Mouse (Mus musculus): ENCODE measurements at regions not wholly inside any gene's neighbourhood (a gene's known extent, or its start where the extent isn't known, plus 50 kb on each side); places are given as distances from the start of the nearest gene placed in this dataset.

- WGBS: 10% methylated on average over 10 of the region's 10 CpGs
- peak; percentile 81 for ATAC-seq
- TF ChIP-seq CTCF (IDR thresholded peaks at IDR 0.05; ENCODE audit: low read depth): no peak
- peak; percentile 75 for DNase-seq (ENCODE audit: low spot score)
- H3K9ac ChIP-seq (replicated peaks; ENCODE audit: low read length): no peak overlapping the region
- peak overlapping the region; percentile 38 for H3K4me2 ChIP-seq (ENCODE audit: low read depth, low read length)
- no peak overlapping the region; the same call in 1 of the 2 replicates for H3K4me3 ChIP-seq (ENCODE audit: low read length)
- H3K27ac ChIP-seq: no peak overlapping the region
- H3K27me3 ChIP-seq (ENCODE audit: insufficient read depth, low read length): no peaks in the 10 kb centered on the region
- H3K36me3 ChIP-seq (ENCODE audit: insufficient read depth, low read length): no peaks in the 10 kb centered on the region
- H3K4me1 ChIP-seq (ENCODE audit: insufficient read depth, low read length): no peaks in the 10 kb centered on the region
- H3K9me3 ChIP-seq (ENCODE audit: low read length): no peaks in the 10 kb centered on the region
These were observed 129.7 kb downstream of the Dkk1 start for GRCm38 (mm10) chr19:30419556-30420280.

- TF ChIP-seq CTCF (IDR thresholded peaks at IDR 0.05; ENCODE audit: low read depth): no peak
- H3K4me2 ChIP-seq (ENCODE audit: low read depth, low read length): no peak overlapping the region
- no peaks in the 10 kb centered on the region for H3K9me3 ChIP-seq (ENCODE audit: low read length)
- H3K4me3 ChIP-seq (ENCODE audit: low read length): no peak overlapping the region
- H3K36me3 ChIP-seq (ENCODE audit: insufficient read depth, low read length): no peaks in the 10 kb centered on the region
- 84% methylated on average over 2 of the region's 2 CpGs for WGBS
- no peak overlapping the region for H3K9ac ChIP-seq (replicated peaks; ENCODE audit: low read length)
- no peaks in the 10 kb centered on the region for H3K27me3 ChIP-seq (ENCODE audit: insufficient read depth, low read length)
- DNase-seq (ENCODE audit: low spot score) (no peak), ATAC-seq (no peak)
- no peak overlapping the region for H3K27ac ChIP-seq
- no peaks in the 10 kb centered on the region for H3K4me1 ChIP-seq (ENCODE audit: insufficient read depth, low read length)
These were observed 123.8 kb downstream of the Dkk1 start for GRCm38 (mm10) chr19:30425627-30426026.

- WGBS: 8% methylated on average over 2 of the region's 2 CpGs
- no peaks in the 10 kb centered on the region for H3K27me3 ChIP-seq (ENCODE audit: insufficient read depth, low read length)
- no peaks in the 10 kb centered on the region for H3K4me1 ChIP-seq (ENCODE audit: insufficient read depth, low read length)
- ATAC-seq (no peak), DNase-seq (ENCODE audit: low spot score) (peak; percentile 39)
- TF ChIP-seq CTCF (IDR thresholded peaks at IDR 0.05; ENCODE audit: low read depth): peak; percentile 44
- no peaks in the 10 kb centered on the region for H3K36me3 ChIP-seq (ENCODE audit: insufficient read depth, low read length)
- H3K9me3 ChIP-seq (ENCODE audit: low read length): no peaks in the 10 kb centered on the region
- no peak overlapping the region for H3K9ac ChIP-seq (replicated peaks; ENCODE audit: low read length)
- no peak overlapping the region for H3K4me2 ChIP-seq (ENCODE audit: low read depth, low read length)
- H3K27ac ChIP-seq: no peak overlapping the region
- H3K4me3 ChIP-seq (ENCODE audit: low read length): no peak overlapping the region
These were observed 122.0 kb downstream of the Dkk1 start for GRCm38 (mm10) chr19:30427484-30427883.

- no peak overlapping the region for H3K4me3 ChIP-seq (ENCODE audit: low read length)
- H3K4me2 ChIP-seq (ENCODE audit: low read depth, low read length): no peak overlapping the region
- DNase-seq (ENCODE audit: low spot score) (no peak), ATAC-seq (no peak)
- no peak for TF ChIP-seq CTCF (IDR thresholded peaks at IDR 0.05; ENCODE audit: low read depth)
- H3K9me3 ChIP-seq (ENCODE audit: low read length): no peaks in the 10 kb centered on the region
- no peak overlapping the region for H3K9ac ChIP-seq (replicated peaks; ENCODE audit: low read length)
- H3K4me1 ChIP-seq (ENCODE audit: insufficient read depth, low read length): no peaks in the 10 kb centered on the region
- no peak overlapping the region for H3K27ac ChIP-seq
- no peaks in the 10 kb centered on the region for H3K36me3 ChIP-seq (ENCODE audit: insufficient read depth, low read length)
- no peaks in the 10 kb centered on the region for H3K27me3 ChIP-seq (ENCODE audit: insufficient read depth, low read length)
- WGBS: 100% methylated on average over 1 of the region's 1 CpGs
These were observed 116.3 kb downstream of the Dkk1 start for GRCm38 (mm10) chr19:30433141-30433540.

- DNase-seq (ENCODE audit: low spot score) (no peak), ATAC-seq (no peak)
- no peak for TF ChIP-seq CTCF (IDR thresholded peaks at IDR 0.05; ENCODE audit: low read depth)
- 46% methylated on average over 12 of the region's 12 CpGs for WGBS
- H3K4me1 ChIP-seq (ENCODE audit: insufficient read depth, low read length): no peaks in the 10 kb centered on the region
- H3K27ac ChIP-seq: no peak overlapping the region
- H3K9ac ChIP-seq (replicated peaks; ENCODE audit: low read length): no peak overlapping the region
- H3K36me3 ChIP-seq (ENCODE audit: insufficient read depth, low read length): no peaks in the 10 kb centered on the region
- no peak overlapping the region for H3K4me2 ChIP-seq (ENCODE audit: low read depth, low read length)
- no peaks in the 10 kb centered on the region for H3K9me3 ChIP-seq (ENCODE audit: low read length)
- no peak overlapping the region for H3K4me3 ChIP-seq (ENCODE audit: low read length)
- H3K27me3 ChIP-seq (ENCODE audit: insufficient read depth, low read length): no peaks in the 10 kb centered on the region
These were observed 114.3 kb downstream of the Dkk1 start for GRCm38 (mm10) chr19:30435054-30435738.

GRCm38 (mm10) chr19:30450869-30451542, 98.5 kb downstream of the Dkk1 start:
- 48% methylated on average over 13 of the region's 13 CpGs for WGBS
- no peaks in the 10 kb centered on the region for H3K4me1 ChIP-seq (ENCODE audit: insufficient read depth, low read length)
- no peaks in the 10 kb centered on the region for H3K27me3 ChIP-seq (ENCODE audit: insufficient read depth, low read length)
- DNase-seq (ENCODE audit: low spot score): peak; percentile 78
- peak overlapping the region; percentile 27 for H3K4me2 ChIP-seq (ENCODE audit: low read depth, low read length)
- H3K4me3 ChIP-seq (ENCODE audit: low read length): no peak overlapping the region
- H3K27ac ChIP-seq: no peak overlapping the region
- H3K36me3 ChIP-seq (ENCODE audit: insufficient read depth, low read length): no peaks in the 10 kb centered on the region
- ATAC-seq: peak; percentile 92
- no peak overlapping the region for H3K9ac ChIP-seq (replicated peaks; ENCODE audit: low read length)
- TF ChIP-seq CTCF (IDR thresholded peaks at IDR 0.05; ENCODE audit: low read depth): no peak
- H3K9me3 ChIP-seq (ENCODE audit: low read length): no peaks in the 10 kb centered on the region
